Mouse (Mus musculus) left cerebral cortex, adult 2 months (tissue): ENCODE measurements around the gene Plac1. TPM values are rescaled to one million over a fixed set of nuclear protein-coding genes. Genes with fewer than 3 reads are reported as not detected.

Experiments used
- DNase-seq, 2 experiments: peaks; one replicate each; pipeline ENCODE4 v3.0.0; 2021 to 2022; ENCODE audit warnings: low spot score in 2 of 2, mixed read lengths in 1 of 2; ENCODE audit errors: extremely low spot score in 1 of 2
- H3K27ac ChIP-seq: fragments of 200-600 bp; 2 replicates; pipeline ENCODE4 v1.8.1; 2022
- H3K4me3 ChIP-seq: fragments of 200-600 bp; 2 replicates; pipeline ENCODE4 v1.8.1; 2022
- CTCF ChIP-seq: fragments of 200-600 bp; IDR thresholded peaks from 2 replicates; pipeline ENCODE4 v1.8.1; 2022; ENCODE audit warnings: antibody characterized with exemption, mild to moderate bottlenecking, moderate library complexity
- intact Hi-C: fragments of 180-260 bp; cut with DNase I; formaldehyde crosslinking; loops from one replicate; pipeline ENCODE4 v1.15.1; 2025
- total RNA-seq, 2 experiments: library from RNA; stranded (reverse); gene quantifications; 2 replicates each; pipeline ENCODE4 v1.2.3; 2021

Gene Plac1
- total RNA-seq, 2 experiments from 2014 or later = not detected

DNA sequence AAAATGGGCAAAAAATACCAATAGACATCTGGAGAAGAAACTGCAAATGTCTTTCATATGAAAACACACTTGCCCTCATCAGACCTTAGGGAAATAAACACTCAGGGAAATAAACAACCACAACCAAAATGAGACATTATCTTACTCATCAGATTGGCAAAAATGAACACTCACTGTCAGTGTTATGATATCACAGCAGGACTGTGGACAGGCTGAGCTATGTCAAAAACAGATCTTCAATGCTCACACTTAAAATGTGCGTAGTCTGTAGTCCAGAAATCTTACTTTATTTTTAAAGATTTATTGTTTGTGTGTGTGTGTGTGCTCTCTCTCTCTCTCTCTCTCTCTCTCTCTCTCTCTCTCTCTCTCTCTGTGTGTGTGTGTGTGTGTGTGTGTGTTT is 51.2 kb downstream of the Plac1 start:
- TF ChIP-seq CTCF = no peak
- Histone ChIP-seq H3K4me3 (no peak overlapping the region), H3K27ac (no peak overlapping the region)
- no peak for DNase-seq
- intact Hi-C loops = no loop called here

DNA sequence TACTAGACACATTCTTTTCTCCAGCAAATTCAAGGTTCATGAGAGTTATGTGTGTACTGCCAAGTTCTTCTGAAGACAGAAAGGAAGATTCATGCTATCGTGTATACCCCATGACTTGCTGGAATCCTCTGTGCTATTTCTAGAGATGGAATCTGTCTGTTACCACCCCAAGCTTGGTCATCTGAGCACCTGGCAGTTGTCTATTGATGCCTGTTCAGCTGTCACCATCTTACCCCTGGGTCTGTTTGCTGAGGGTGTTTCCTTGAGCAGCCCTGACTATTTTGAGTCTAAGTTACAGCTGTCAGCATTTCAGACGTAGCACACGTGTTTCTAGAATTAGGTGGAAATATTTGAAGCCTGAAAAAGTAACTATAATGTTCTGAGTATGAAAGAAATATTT is 60.1 kb downstream of the Plac1 start:
- intact Hi-C loops = no loop called here

DNA sequence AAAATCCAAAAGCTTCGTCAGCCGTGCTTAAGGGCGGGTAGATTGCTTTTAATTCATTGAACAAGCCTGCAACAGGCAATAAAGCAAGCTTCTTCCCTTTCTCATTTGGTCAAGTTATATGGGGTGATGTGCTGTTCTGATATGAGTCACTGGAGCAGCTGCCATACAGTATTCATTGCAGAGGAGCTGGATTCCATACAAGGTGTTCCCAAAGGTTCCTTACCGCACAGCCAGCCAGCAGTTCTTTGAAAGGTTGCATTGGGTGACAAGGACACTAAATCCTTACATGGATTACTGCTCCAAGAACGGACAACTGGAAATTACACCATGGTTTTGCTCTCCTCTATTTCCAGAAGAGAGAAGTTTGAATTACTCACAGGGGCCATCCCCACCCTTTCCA is 63.6 kb downstream of the Plac1 start:
- DNase-seq = no peak
- intact Hi-C loops = no loop called here
- Histone ChIP-seq H3K27ac (no peak overlapping the region), H3K4me3 (no peak overlapping the region)
- TF ChIP-seq CTCF = no peak

More for the DNA sequence above, 60.1 kb downstream of the Plac1 start:
- TF ChIP-seq CTCF = no peak
- DNase-seq = no peak
- Histone ChIP-seq H3K27ac (no peak overlapping the region), H3K4me3 (no peak overlapping the region)

DNA sequence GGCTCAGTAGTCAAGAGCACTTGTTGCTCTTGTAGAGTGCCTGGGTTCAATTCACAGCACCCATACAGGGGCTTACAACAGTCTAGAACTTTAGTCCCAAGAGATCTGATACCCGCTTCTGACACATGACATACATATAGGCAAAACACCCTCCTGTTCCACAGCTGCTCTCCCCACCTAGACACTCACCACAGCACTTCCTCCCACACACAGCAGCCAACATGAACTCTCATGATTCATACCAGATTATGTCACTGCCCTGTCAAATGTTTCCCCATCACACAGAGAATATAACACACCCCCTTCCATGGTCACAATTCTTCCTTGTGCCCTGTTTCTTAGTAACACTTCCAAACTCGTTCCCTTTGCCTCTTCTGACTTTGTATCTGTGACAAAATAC is 71.3 kb downstream of the Plac1 start:
- intact Hi-C loops = no loop called here

DNA sequence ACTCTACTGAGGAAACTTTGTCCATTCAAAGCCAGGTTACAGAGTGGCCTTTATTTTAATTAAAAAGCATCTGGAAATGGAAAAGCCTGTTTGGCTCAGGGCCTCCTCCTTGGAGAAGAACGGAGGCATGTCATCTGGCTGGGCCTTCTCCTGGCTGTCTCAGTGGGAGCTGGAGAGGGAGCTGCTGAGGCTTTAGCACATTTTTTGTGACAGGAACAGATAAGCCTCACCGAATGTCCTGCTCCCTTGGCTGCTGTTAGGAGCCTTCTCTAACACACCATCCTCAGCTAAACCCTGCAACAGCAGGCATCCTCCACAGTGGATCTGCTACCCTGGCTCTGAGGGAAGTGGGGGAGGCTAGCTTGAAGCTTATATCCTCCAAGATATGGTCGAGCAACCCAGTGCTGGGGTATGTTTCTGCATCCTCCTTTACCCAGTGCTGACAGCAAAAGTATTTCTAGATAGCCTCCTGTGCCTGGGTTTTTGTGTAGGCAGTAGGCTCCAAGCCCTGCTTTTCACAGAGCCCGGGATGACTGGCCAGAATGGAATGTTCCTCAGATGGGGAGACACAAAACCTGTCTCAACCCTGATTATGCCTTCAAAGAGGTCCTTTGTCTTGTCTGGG is 72.9 kb downstream of the Plac1 start:
- intact Hi-C loops = no loop called here
- DNase-seq = no peak

More for the DNA sequence above, 71.3 kb downstream of the Plac1 start:
- no peak for TF ChIP-seq CTCF
- H3K27ac ChIP-seq = no peak overlapping the region
- no peak for DNase-seq
- H3K4me3 ChIP-seq = no peak overlapping the region

DNA sequence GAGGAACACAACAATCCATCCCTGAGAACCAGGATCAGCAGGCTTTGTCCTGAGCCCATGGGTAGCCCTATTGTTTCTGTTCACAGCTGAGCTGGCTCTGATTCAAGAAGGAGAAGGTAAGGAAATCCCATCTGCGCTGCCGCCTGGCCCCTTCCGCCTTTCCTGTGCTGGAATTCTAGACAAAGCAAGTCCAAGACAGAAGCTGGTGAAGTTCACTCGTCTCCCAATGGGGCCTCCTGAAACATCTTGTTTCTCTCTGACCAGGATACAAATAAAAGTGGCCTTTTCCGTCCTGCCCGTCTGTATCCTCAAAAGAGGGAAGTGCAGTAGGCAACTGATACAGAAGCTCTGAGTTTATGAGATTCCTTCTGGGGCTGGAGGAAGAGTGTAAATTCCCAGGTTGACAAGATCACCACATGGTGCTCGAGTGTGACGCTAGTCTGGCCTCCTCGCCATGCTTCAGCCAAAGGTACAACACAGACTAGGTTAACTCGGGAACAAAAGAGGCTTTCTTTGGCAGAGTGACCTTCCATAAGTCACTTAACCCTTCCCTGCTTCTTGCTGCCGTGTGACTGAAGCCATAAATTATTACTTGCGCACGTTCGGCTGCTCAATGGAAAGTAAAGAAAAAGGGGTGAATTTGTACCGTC is 73.5 kb downstream of the Plac1 start:
- intact Hi-C loops = no loop called here
- DNase-seq = no peak
- no peak overlapping the region for H3K4me3 ChIP-seq
- TF ChIP-seq CTCF = no peak
- H3K27ac ChIP-seq = no peak overlapping the region

More for the DNA sequence above, 72.9 kb downstream of the Plac1 start:
- Histone ChIP-seq H3K4me3 (no peak overlapping the region), H3K27ac (no peak overlapping the region)
- no peak for TF ChIP-seq CTCF

DNA sequence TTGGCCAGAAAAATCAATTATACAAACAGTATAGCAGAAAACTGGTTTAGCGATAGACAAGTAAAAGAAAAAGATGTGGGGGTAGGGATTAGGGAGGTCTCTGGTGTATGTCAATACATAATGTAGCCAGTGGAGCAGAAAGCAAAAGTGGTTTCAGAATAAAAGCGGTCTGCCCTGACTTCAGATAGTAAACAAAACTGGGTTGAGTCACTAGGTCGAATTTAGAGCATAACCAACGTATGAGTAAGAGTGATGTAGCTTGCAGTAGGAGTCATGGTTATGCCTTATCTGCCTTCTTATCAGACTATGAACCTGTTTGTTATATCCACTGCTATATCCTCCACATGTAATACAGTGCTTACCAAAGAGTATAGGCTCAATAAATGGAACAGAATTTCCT is 77.3 kb downstream of the Plac1 start:
- Histone ChIP-seq H3K27ac (no peak overlapping the region), H3K4me3 (no peak overlapping the region)
- no peak for DNase-seq
- intact Hi-C loops = no loop called here
- no peak for TF ChIP-seq CTCF

DNA sequence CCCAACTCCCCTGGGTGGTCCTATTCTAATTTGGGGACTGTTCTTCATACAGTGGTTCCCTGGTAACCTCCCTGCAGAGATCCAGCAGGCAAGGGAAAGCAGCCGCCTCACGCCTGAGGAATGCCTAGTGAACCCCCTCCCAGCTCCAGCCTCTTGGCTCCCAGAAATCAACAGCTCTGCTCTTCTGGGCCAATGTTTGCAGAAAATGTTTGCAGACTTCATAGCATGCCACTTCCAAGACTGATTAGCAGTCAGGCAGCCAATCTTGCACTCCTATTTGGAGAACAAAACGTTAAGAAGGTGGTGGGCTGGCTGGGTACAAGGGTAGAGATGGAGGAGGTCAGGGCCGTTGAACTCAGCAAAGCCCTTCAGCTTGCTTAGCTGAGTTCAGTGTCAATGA is 78.3 kb downstream of the Plac1 start:
- no peak for DNase-seq
- TF ChIP-seq CTCF = no peak
- Histone ChIP-seq H3K27ac (no peak overlapping the region), H3K4me3 (no peak overlapping the region)
- intact Hi-C loops = no loop called here

DNA sequence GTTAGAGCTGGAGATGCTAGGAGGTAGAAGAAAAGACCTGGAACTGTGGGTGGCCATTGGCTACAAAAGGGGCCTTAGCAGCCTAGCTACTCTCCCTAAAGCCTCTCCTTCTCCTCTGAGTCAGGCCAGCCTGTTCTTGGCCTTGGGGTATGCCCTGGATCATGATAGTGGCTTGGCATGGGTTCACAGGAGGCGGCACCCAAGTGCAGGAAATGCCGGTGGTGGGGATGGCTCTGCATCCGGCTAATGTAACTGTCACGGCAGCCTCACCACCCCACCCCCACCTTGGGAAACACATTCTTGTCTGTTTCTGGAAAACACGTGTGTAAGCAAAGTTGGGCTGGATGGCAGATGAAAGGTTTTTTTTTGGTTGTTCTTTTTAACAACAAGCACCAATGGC is 78.8 kb downstream of the Plac1 start:
- DNase-seq = no peak
- Histone ChIP-seq H3K27ac (no peak overlapping the region), H3K4me3 (no peak overlapping the region)
- no peak for TF ChIP-seq CTCF
- intact Hi-C loops = no loop called here

DNA sequence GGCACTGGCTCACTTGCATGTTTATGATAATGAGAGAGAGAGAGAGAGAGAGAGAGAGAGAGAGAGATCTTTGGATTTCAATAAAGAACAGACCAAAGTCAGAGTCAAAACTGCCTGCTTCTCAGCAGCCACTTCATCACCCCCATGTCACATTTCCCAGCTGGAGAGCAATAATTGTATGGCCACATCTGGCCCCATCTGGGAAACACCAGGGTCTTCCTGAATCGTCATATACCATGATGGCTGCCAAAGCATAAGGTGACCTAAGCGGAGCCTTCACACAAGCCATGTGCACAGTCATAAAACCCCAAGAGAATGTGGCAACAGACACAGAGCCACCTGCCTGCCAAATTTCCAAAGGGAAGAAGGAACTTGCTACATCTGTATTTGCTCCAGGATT is 91.9 kb downstream of the Plac1 start:
- intact Hi-C loops = no loop called here
- no peak overlapping the region for H3K4me3 ChIP-seq
- TF ChIP-seq CTCF = no peak
- H3K27ac ChIP-seq = no peak overlapping the region
- no peak for DNase-seq

DNA sequence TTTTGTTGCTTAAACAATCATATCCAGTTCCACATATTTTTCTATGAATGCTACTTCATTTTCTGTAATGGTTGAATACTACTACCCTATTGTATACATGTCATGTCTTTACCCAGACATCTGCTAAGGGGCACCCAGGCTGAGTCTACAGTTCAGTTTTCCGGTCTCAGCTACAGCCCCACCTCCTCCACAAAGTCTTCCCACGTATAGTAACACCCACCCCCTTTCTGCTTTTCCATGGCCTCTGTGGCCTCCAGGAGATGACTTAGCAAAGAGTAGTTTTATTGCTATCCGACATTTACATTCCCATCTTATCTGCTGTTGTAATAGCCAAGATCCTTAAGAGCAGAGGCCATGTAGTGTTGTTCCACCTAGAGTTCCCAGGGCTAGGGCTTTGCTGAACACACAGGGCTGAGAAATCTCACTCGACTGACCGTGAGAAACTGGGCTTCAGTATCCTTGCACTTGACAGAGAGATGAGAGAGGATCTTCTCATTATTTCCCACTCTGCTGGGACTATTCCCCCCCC is 93.5 kb downstream of the Plac1 start:
- no peak for TF ChIP-seq CTCF
- intact Hi-C loops = no loop called here
- no peak overlapping the region for H3K4me3 ChIP-seq
- H3K27ac ChIP-seq = no peak overlapping the region
- DNase-seq = no peak

DNA sequence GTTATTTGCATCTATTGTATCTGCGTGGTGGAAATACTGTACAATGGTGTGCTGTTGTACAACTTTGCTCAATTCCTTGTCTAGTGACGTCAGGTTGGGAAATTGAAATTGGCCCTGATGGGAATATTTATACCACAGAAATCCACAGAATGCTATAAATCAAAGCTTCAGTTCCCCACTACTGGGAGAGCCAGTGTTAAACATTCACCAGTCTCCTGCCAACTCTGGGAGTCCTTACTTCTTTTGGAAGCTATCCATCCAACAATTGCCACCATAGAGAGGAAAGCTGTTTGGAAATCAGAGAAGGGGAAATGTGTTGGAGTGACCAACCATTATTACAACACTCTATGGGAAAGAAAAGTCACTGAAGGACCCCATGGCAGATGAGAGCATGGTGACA is 100.3 kb downstream of the Plac1 start:
- H3K4me3 ChIP-seq = no peak overlapping the region
- TF ChIP-seq CTCF = no peak
- no peak overlapping the region for H3K27ac ChIP-seq
- no peak for DNase-seq
- intact Hi-C loops = no loop called here

DNA sequence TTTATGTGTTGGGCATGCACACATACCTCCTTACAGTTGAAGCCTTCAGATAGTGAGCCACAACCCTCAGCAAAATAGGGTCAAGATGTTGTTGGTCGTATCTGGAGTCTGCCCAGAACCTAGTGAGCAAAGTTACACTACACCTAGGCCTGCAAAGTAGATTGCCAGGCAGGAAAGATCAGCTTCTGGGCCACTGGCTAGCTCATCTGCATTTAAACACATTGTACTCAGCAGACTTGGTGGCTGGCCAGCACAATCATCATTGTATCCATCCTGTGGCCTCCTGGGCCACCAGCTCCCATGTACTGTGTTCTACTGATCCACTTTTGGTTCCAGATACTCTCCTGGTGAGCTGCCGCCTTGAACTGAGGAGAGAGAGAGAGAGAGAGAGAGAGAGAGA is 102.8 kb downstream of the Plac1 start:
- Histone ChIP-seq H3K4me3 (no peak overlapping the region), H3K27ac (no peak overlapping the region)
- intact Hi-C loops = no loop called here
- no peak for TF ChIP-seq CTCF
- DNase-seq = no peak
